In genomic region chr2:70318861-70319555, GRCm38 (mm10) we compare ENCODE assay signal across 23 mouse cellular contexts.
DNase-seq lines count a peak whose midpoint lies in the region; ATAC-seq and TF ChIP-seq lines count a peak whose summit lies in the region.
"Had no signal": no experiment of that assay in that cellular context is flagged by ENCODE, and none has a peak within 500 bp of the region (broad histone marks: within the 10 kb centered on the region; RNA-seq: fewer than 3 reads in every experiment).

No protein-coding gene starts in this region.

- no peaks in the 10 kb centered on the region for H3K27me3 ChIP-seq in forebrain, embryonic 16.5 days (replicated peaks; ENCODE audit: control insufficient read depth, insufficient read depth, low read length)
- no peaks in the 10 kb centered on the region for H3K27me3 ChIP-seq in forebrain, embryonic 13.5 days
- H3K27me3 ChIP-seq in heart, embryonic 13.5 days (replicated peaks): no peaks in the 10 kb centered on the region
- H3K27me3 ChIP-seq in lung, postnatal 0 days (replicated peaks; ENCODE audit: insufficient read depth, low read length): no peaks in the 10 kb centered on the region
- H3K27me3 ChIP-seq: embryonic facial prominence, embryonic 13.5 days; forebrain, embryonic 15.5 days; hindbrain, embryonic 12.5 days had no signal

- no peak for DNase-seq in heart, postnatal 36 days
- DNase-seq in lung, postnatal 0 days (ENCODE audit: low spot score): peak; percentile 45
- no peak for DNase-seq in lung, postnatal 10 days
- DNase-seq in brain, embryonic 14.5 days (ENCODE audit: low read depth): peak; percentile 50
- DNase-seq in cerebellum, adult 18-20 months: no peak
- DNase-seq: adrenal gland, adult 8-10 months; adrenal gland, postnatal 36 days; cerebellum, adult 2 months; cerebellum, postnatal 36 days; gastrocnemius, adult 2 months; gastrocnemius, postnatal 25 days; heart, postnatal 14 days; kidney, adult 8-10 months had no signal

- H3K27ac ChIP-seq in forebrain, embryonic 16.5 days (ENCODE audit: low read length): no peak overlapping the region
- H3K27ac ChIP-seq in forebrain, embryonic 13.5 days: no peak overlapping the region
- no peak overlapping the region for H3K27ac ChIP-seq in heart, embryonic 13.5 days (replicated peaks)
- no peak overlapping the region for H3K27ac ChIP-seq in lung, postnatal 0 days (ENCODE audit: low read length)
- H3K27ac ChIP-seq: embryonic facial prominence, embryonic 13.5 days; gastrocnemius, adult 2 months; hindbrain, embryonic 12.5 days had no signal

- intact Hi-C loops in heart, postnatal 36 days (cut with DNase I): no loop called here

- TF ChIP-seq POLR2A in brain, embryonic 14.5 days (IDR thresholded peaks at IDR 0.05; ENCODE audit: borderline replicate concordance, extremely low read depth, insufficient read depth, insufficient read length, poor library complexity, severe bottlenecking): no peak

- peaks cover 29% of the 10 kb centered on the region for H3K4me1 ChIP-seq in forebrain, embryonic 16.5 days (replicated peaks; ENCODE audit: control insufficient read depth, insufficient read depth, low read length)
- peaks cover 29% of the 10 kb centered on the region for H3K4me1 ChIP-seq in forebrain, embryonic 13.5 days
- peaks cover 51% of the 10 kb centered on the region for H3K4me1 ChIP-seq in heart, embryonic 13.5 days
- peaks cover 4% of the 10 kb centered on the region; the same call in 1 of the 2 replicates for H3K4me1 ChIP-seq in lung, postnatal 0 days (ENCODE audit: insufficient read depth, low read depth, low read length)

- H3K9ac ChIP-seq in forebrain, embryonic 16.5 days (replicated peaks; ENCODE audit: low read depth, low read length): no peak overlapping the region
- H3K9ac ChIP-seq in forebrain, embryonic 13.5 days: no peak overlapping the region
- no peak overlapping the region for H3K9ac ChIP-seq in heart, embryonic 13.5 days
- H3K9ac ChIP-seq in lung, postnatal 0 days (replicated peaks; ENCODE audit: low read depth): no peak overlapping the region
- H3K9ac ChIP-seq: embryonic facial prominence, embryonic 13.5 days; forebrain, embryonic 15.5 days; hindbrain, embryonic 12.5 days had no signal

- no peak for TF ChIP-seq CTCF in lung, postnatal 0 days (IDR thresholded peaks at IDR 0.05)
- no peak for TF ChIP-seq CTCF in brain, embryonic 14.5 days (IDR thresholded peaks at IDR 0.05; ENCODE audit: borderline replicate concordance, extremely low read depth, insufficient read depth, insufficient read length)

- no peak overlapping the region for H3K4me2 ChIP-seq in forebrain, embryonic 16.5 days (ENCODE audit: low read length)
- no peak overlapping the region for H3K4me2 ChIP-seq in forebrain, embryonic 13.5 days
- H3K4me2 ChIP-seq in heart, embryonic 13.5 days: peak overlapping the region; percentile 40; the same call in 1 of the 2 replicates
- no peak overlapping the region for H3K4me2 ChIP-seq in lung, postnatal 0 days (replicated peaks; ENCODE audit: low read depth, low read length)
- H3K4me2 ChIP-seq: forebrain, embryonic 15.5 days; hindbrain, embryonic 12.5 days had no signal

- 44% methylated on average over 5 of the region's 5 CpGs for WGBS in forebrain, embryonic 16.5 days
- WGBS in forebrain, embryonic 13.5 days: 58% methylated on average over 5 of the region's 5 CpGs
- 51% methylated on average over 5 of the region's 5 CpGs for WGBS in heart, embryonic 13.5 days
- 39% methylated on average over 5 of the region's 5 CpGs for WGBS in lung, postnatal 0 days

- peak; percentile 24; the same call in 1 of the 2 replicates for ATAC-seq in forebrain, embryonic 16.5 days
- no peak for ATAC-seq in forebrain, embryonic 13.5 days
- ATAC-seq in heart, embryonic 13.5 days (ENCODE audit: extremely low read depth, insufficient number of reproducible peaks, low FRiP score, low TSS enrichment): peak; percentile 13; the same call in 1 of the 2 replicates
- ATAC-seq in lung, postnatal 0 days: peak; percentile 32; the same call in 1 of the 2 replicates
- ATAC-seq: forebrain, embryonic 15.5 days; hindbrain, embryonic 16.5 days; inflammation-experienced regulatory T-cells, adult 6 months; intestine, postnatal 0 days had no signal

- TF ChIP-seq EP300 in lung, postnatal 0 days (IDR thresholded peaks at IDR 0.05): no peak

- H3K9me3 ChIP-seq in forebrain, embryonic 16.5 days (ENCODE audit: control insufficient read depth, low read length): no peaks in the 10 kb centered on the region
- no peaks in the 10 kb centered on the region for H3K9me3 ChIP-seq in forebrain, embryonic 13.5 days (replicated peaks)
- H3K9me3 ChIP-seq in heart, embryonic 13.5 days: no peaks in the 10 kb centered on the region
- H3K9me3 ChIP-seq in lung, postnatal 0 days (ENCODE audit: low read length): no peaks in the 10 kb centered on the region
- H3K9me3 ChIP-seq: embryonic facial prominence, embryonic 13.5 days; forebrain, embryonic 15.5 days; G1E; hindbrain, embryonic 12.5 days had no signal

- H3K36me3 ChIP-seq in forebrain, embryonic 16.5 days (ENCODE audit: control insufficient read depth, insufficient read depth): no peaks in the 10 kb centered on the region
- H3K36me3 ChIP-seq in forebrain, embryonic 13.5 days (ENCODE audit: poor library complexity, severe bottlenecking): no peaks in the 10 kb centered on the region
- H3K36me3 ChIP-seq in heart, embryonic 13.5 days: no peaks in the 10 kb centered on the region
- no peaks in the 10 kb centered on the region for H3K36me3 ChIP-seq in lung, postnatal 0 days (ENCODE audit: insufficient read depth, low read length)
- H3K36me3 ChIP-seq: embryonic facial prominence, embryonic 13.5 days; forebrain, embryonic 15.5 days; G1E; hindbrain, embryonic 12.5 days had no signal

- no peak overlapping the region for H3K4me3 ChIP-seq in forebrain, embryonic 16.5 days (replicated peaks; ENCODE audit: low read length)
- no peak overlapping the region for H3K4me3 ChIP-seq in forebrain, embryonic 13.5 days
- H3K4me3 ChIP-seq in heart, embryonic 13.5 days: no peak overlapping the region
- no peak overlapping the region for H3K4me3 ChIP-seq in lung, postnatal 0 days (ENCODE audit: low read depth, low read length)
- H3K4me3 ChIP-seq: embryonic facial prominence, embryonic 13.5 days; forebrain, embryonic 15.5 days; gastrocnemius, adult 2 months; hindbrain, embryonic 12.5 days had no signal

Comparison
In these comparisons a context has a peak if more than half of its experiments do, and no peak if none do; other contexts are left out.
1. DNase-seq: peak in lung, postnatal 0 days (single experiment) and brain, embryonic 14.5 days (single experiment); none in heart, postnatal 36 days (0 of 2), lung, postnatal 10 days (single experiment) and cerebellum, adult 18-20 months (0 of 2).